Mouse (Mus musculus) left cerebral cortex, postnatal 10 days (tissue): ENCODE measurements at regions not wholly inside any gene's neighbourhood (a gene's known extent, or its start where the extent isn't known, plus 50 kb on each side); places are given as distances from the start of the nearest gene placed in this dataset.

ENCODE experiments used
- DNase-seq, 2 experiments: peaks; one replicate each; pipeline ENCODE4 v3.0.0; 2021 to 2022; ENCODE audit warnings: low spot score in 2 of 2, mixed read lengths in 1 of 2; ENCODE audit errors: extremely low spot score in 1 of 2
- intact Hi-C: fragments of 180-260 bp; cut with DNase I; formaldehyde crosslinking; loops from one replicate; pipeline ENCODE4 v1.15.1; 2025

- intact Hi-C loops, result loop anchor here (10.0 kb wide), 1 partner anchor 354 kb away; no protein-coding TSS in a partner anchor
Observed at GRCm38 (mm10) chr7:68470983-68471382, 197.3 kb downstream of the Fam169b start.

GRCm38 (mm10) chr7:68468574-68468973 is 194.9 kb downstream of the Fam169b start:
- intact Hi-C loops, result no loop called here
- DNase-seq, result no peak

More at GRCm38 (mm10) chr7:68470983-68471382, 197.3 kb downstream of the Fam169b start:
- no peak for DNase-seq

- DNase-seq, result no peak
- intact Hi-C loops, result no loop called here
Observed at GRCm38 (mm10) chr7:68457842-68458241, 184.2 kb downstream of the Fam169b start.

- intact Hi-C loops, result no loop called here
- no peak for DNase-seq
Observed at GRCm38 (mm10) chr7:68455451-68455850, 181.8 kb downstream of the Fam169b start.

GRCm38 (mm10) chr7:68453028-68453692 is 179.5 kb downstream of the Fam169b start:
- DNase-seq, result no peak
- intact Hi-C loops, result no loop called here

- intact Hi-C loops, result no loop called here
- DNase-seq, result no peak
Observed at GRCm38 (mm10) chr7:68444426-68445095, 170.9 kb downstream of the Fam169b start.

- intact Hi-C loops, result no loop called here
- no peak for DNase-seq
Observed at GRCm38 (mm10) chr7:68440661-68441150, 167.1 kb downstream of the Fam169b start.

GRCm38 (mm10) chr7:68428946-68429345 is 155.3 kb downstream of the Fam169b start:
- intact Hi-C loops, result no loop called here
- no peak for DNase-seq

GRCm38 (mm10) chr7:68415890-68416289 is 142.3 kb downstream of the Fam169b start:
- intact Hi-C loops, result no loop called here
- DNase-seq, result no peak

- intact Hi-C loops, result no loop called here
- DNase-seq, result no peak
Observed at GRCm38 (mm10) chr7:68412786-68413185, 139.1 kb downstream of the Fam169b start.
